Mouse (Mus musculus): Measurements from ENCODE around the gene Hist2h2aa1.
"Not testable (repeated sequence)": the region's sequence is repeated elsewhere in the genome, so short reads cannot be mapped to it uniquely, and the experiment has no call there.

Hist2h2aa1 gene

GRCm38 (mm10) chr3:96245003-96245886, at the start of gene Hist2h2aa1:
TSS of gene Hist2h2aa1 (plus strand) at chr3:96245497.
- peak; percentile 86 to 91 for DNase-seq

DNA sequence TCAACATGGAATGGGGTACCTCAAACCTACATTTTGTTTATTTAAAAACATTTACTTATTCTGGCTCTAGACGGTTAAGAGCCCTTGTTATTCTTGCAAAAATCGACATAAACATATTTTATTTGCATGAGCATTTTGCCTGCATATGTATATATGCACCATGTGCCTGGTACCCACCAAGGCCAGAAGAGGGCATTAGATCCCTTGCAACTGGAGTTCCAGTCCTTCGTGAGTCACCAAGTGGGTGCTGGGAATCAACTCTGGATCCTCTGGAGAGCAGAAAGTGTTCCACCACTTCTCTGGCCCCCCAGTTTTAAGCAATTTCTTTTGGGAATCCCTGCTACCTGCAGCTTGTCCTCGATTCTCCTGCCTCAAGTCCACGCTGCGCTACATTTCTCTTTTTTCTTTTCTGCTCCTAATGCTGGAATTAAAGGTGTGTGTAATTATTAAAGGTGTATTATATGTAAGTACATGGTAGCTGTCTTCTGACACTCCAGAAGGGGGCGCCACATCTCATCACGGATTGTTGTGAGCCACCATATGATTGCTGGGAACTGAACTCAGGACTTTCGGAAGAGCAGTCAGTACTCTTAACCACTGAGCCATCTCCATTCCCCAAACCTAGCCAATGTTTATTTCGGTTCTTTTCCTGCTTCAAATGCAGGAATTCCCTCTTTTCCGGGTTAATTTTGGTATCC, 49.5 kb upstream of the Hist2h2aa1 start:
- DNase-seq: peak in 1 of 2 experiments; percentile 26

DNA sequence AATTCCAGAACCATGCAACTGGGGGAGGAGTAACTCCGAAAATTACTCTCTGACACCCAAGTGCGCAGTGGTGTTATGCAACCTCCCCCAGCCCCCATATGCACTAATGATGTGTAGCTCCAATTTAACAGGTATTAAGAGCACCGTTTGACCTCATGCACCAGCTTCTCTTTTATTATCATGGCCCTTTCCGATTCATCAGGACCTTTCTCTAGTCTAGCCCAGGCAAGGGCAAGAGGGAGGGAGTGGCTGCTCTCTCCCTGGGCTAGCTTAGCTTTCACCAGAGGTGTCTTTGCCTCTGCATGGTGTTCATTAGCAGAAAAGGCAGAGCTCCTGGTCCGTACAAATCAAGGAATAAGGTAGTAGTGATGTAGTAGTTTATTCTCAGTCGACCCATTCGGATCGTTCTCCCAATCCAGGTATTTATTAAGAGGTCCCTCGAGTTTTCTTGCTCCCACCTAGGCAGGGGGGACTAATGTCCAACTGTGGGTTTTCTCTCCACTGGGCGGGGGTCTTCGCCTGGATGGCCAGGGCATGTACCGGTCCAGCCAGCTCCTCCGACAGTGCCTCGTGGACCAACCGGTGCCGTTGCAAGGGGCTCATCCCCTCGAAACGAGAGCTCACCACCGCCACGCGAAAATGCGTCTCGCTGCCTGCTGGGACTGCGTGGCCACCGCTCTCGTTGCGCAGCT, 48.7 kb upstream of the Hist2h2aa1 start:
- DNase-seq: no peak

- DNase-seq: peak; percentile 88 to 93
Observed at GRCm38 (mm10) chr3:96197129-96197749, 48.1 kb upstream of the Hist2h2aa1 start.

DNA sequence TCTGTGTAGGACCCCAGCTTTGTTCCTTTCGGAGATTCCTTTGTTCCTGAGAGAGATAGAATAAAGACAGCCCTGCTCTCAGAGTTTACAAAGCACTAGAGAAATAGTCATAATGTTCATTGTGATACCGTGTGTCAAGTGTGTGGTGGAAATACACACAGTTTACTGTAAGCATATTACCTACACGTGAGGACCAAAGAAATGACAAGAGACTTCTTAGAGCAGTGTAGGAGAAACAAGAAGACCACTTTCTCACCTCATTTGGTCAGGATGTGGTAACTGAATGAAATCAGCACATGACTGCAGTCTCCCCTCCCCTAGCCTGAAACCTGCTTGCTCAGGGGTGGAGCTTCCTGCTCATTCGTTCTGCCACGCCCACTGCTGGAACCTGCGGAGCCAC, 47.1 kb upstream of the Hist2h2aa1 start:
- no peak for DNase-seq

- not testable (repeated sequence) for DNase-seq
Observed at GRCm38 (mm10) chr3:96198601-96199251, 46.6 kb upstream of the Hist2h2aa1 start.

DNA sequence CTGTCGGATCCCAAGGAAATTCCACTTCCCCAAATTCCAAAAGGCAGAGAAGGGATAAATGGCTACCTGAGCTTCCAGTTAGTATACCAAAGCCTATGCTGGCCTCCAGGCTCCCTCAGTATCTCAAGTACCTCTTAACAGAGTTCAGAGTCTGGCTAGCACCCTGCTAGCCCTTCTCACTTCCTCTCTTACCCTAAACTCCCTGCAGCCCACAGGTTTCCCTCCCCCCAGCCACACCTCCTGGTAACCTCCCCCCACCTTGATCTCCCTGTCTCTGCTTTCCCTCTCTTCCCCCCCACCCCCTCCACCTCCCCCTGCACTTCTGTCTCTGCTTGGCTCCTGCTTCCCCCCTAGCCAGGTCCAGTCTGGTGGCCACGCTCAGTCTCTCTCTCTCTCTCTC, 45.6 kb upstream of the Hist2h2aa1 start:
- DNase-seq: no peak

DNA sequence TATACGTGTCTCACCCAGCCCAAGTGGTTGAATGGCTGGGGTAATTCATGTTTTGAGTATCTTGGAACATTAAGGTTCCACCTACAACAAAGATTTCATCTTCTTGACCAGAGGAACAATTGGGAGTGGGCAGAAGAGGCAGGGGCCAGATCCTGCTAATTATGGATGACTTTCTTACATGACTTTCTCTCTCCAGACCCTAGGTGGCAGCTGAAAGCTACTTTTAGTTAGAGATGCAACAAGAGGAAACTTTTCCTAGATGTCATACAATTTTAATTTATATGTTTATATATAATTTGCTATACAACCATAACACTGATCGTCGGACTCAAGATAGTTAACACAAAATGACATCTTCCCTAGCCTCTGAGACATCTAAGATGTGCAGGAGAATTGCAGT, 37.5 kb upstream of the Hist2h2aa1 start:
- no peak for DNase-seq

- DNase-seq: peak; percentile 45 to 61
Observed at GRCm38 (mm10) chr3:96209242-96209641, 36.1 kb upstream of the Hist2h2aa1 start.

- peak; percentile 33 to 49 for DNase-seq
Observed at GRCm38 (mm10) chr3:96219191-96219641, 26.1 kb upstream of the Hist2h2aa1 start.

- DNase-seq: peak; percentile 66 to 81
Observed at GRCm38 (mm10) chr3:96219661-96220130, 25.6 kb upstream of the Hist2h2aa1 start, which contains the start of the genes Bola1 and Hist2h2ab. TSS of gene Bola1 (minus strand) at chr3:96219709. TSS of gene Hist2h2ab (plus strand) at chr3:96219865.

DNA sequence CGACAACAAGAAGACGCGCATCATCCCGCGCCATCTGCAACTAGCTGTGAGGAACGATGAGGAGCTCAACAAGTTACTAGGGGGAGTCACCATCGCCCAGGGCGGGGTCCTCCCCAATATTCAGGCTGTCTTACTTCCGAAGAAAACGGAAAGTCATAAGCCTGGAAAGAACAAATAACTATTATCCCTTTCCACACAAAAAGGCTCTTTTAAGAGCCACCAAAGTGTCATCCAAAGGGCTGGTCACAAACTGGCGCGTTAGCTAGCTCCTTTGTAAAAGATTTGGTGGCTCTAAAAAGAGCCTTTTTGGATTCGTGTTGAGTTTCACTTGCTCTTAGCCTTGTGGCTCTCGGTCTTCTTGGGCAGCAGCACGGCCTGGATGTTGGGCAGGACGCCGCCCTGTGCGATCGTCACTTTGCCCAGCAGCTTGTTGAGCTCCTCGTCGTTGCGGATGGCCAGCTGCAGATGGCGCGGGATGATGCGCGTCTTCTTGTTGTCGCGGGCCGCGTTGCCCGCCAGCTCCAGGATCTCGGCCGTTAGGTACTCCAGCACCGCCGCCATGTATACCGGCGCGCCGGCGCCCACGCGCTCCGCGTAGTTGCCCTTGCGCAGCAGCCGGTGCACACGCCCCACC, 25.0 kb upstream of the Hist2h2aa1 start:
- DNase-seq: not testable (repeated sequence)

GRCm38 (mm10) chr3:96220765-96221639, 24.3 kb upstream of the Hist2h2aa1 start, which contains the start of the genes Hist2h2ac and Hist2h2be:
TSS of gene Hist2h2ac (minus strand) at chr3:96220880.
TSS of gene Hist2h2be (plus strand) at chr3:96221119.
- peak; percentile 71 to 83 for DNase-seq

GRCm38 (mm10) chr3:96221640-96222038, 23.7 kb upstream of the Hist2h2aa1 start:
- DNase-seq: peak in 1 of 2 experiments; percentile 34

GRCm38 (mm10) chr3:96222774-96223173, 22.5 kb upstream of the Hist2h2aa1 start:
- no peak for DNase-seq

- no peak for DNase-seq
Observed at GRCm38 (mm10) chr3:96225421-96225820, 19.9 kb upstream of the Hist2h2aa1 start.

GRCm38 (mm10) chr3:96226695-96227648, 18.3 kb upstream of the Hist2h2aa1 start:
- DNase-seq: no peak

DNA sequence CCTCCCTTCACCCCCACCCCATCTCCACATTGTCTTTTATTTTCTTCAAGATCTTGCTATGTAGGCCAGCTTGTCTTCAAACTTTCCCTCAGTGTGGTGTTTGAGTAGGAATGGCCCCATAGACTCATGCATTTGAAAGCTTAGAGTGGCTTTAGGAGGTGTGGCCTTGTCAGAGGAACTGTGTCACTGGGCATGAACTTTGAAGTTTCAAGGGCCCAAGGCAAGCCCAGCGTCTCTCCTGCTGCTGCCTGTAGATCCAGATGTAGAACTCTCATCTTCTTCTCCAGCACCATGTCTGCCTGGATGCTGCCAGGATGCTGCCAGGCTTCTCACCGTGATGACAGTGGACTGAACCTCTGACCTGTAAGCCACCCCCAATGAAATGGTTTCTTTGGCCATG, 16.5 kb upstream of the Hist2h2aa1 start:
- DNase-seq: no peak

- no peak for DNase-seq
Observed at GRCm38 (mm10) chr3:96230404-96230803, 14.9 kb upstream of the Hist2h2aa1 start.
